Mouse (Mus musculus) layer of hippocampus, adult 9-10 months (tissue): ENCODE measurements at regions not wholly inside any gene's neighbourhood (a gene's known extent, or its start where the extent isn't known, plus 50 kb on each side); places are given as distances from the start of the nearest gene placed in this dataset.

Experiments used
- DNase-seq: peaks from one replicate; pipeline ENCODE4 v3.0.0; 2022; ENCODE audit warnings: low spot score

DNA sequence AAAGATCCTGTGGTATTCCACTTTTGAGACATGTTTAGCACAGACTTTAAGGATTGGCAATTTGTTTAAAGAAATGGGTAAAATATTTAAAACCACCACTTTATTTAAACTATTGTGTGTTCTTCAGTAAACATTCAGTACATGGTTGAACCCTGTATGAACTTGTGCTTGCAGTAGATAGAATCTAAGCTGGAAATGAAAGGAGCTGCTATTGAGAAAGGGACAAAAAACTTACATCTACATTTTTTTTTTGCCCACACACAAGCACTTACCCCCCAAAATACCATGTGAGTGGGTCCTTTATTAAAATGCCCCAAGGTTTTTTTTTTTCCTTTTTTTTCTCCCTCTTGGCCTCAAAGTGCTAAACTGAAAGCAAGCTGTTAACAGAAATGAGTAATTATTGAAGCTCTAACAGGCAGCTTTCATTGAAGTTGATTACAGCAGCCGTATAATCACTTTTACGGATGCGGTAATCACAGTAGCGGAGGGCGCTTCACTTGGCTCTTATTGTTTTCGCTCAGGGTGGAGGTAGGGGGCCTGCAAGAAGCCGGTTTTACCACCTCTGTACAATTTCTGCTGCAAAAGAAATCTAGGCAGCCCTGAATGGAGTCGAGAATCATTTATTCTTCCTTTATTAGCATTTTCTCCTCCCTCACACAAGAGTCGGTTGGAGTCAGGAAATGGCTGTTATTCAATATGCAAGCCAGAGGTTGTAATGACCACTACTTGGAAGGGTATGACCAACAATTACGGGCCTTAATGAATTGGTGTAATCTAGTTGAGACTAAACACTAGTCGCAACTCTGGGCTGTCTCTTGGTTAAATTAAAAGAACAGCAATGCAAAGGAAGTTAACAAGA, 257.7 kb downstream of the Lmo4 start:
- no peak for DNase-seq

DNA sequence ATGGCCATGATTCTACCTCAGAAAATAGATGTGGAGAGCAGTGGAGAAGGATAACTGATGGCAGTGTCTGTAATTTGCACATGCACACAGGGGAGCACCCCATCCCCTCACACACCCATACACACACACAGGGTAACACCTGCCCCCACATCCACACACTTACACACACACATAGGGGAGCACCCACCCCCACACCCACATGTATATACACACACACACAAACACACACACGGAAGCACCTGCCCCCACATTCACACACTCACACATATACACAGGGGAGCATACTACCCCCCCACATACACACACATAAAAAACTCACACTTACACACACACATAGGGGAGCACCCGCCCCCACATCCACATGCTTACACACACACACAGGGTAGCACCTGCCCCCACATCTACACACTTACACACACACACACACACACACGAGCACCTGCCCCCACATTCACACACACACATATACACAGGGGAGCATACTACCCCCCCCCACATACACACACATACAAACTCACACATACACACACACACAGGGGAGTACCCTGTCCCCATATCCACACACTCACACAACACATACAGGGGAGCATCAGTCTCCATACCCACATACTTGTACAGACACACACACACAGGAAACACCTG, 265.8 kb downstream of the Lmo4 start:
- DNase-seq: no peak

DNA sequence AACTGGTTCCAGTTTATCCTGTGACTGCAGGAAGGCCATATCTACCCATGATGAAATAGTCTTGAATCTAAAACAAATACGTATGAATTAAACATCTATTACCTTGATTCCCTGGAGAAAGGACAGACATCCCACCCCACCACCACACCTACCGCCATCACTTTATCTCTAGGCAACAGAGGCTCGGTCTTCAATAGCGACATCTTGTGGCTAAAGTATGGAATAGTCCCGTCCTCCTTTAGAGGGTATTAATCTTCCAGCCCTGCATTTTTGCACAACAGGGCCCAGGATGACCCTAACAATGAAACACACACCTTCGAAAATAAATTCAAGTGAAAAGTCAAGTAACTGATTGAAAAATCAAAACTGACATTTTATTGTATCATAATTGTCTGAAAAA, 279.7 kb downstream of the Lmo4 start:
- no peak for DNase-seq

DNA sequence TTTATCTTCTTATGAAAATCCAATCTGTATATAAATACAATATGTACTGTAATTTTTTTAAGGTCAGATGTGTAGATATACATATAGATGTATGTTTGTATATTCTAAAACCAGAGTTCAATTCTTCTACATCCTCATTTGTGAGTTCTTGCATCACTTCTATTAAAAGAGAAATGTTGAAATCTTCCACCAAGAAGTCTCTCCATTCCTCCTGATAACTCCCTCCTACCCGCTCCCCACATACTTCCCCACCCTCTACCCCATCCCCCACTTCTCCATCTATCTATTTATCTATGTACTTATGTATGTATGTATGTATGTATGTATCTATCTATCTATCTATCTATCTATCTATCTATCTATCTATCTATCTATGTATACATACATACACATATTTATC, 285.3 kb downstream of the Lmo4 start:
- DNase-seq: no peak

DNA sequence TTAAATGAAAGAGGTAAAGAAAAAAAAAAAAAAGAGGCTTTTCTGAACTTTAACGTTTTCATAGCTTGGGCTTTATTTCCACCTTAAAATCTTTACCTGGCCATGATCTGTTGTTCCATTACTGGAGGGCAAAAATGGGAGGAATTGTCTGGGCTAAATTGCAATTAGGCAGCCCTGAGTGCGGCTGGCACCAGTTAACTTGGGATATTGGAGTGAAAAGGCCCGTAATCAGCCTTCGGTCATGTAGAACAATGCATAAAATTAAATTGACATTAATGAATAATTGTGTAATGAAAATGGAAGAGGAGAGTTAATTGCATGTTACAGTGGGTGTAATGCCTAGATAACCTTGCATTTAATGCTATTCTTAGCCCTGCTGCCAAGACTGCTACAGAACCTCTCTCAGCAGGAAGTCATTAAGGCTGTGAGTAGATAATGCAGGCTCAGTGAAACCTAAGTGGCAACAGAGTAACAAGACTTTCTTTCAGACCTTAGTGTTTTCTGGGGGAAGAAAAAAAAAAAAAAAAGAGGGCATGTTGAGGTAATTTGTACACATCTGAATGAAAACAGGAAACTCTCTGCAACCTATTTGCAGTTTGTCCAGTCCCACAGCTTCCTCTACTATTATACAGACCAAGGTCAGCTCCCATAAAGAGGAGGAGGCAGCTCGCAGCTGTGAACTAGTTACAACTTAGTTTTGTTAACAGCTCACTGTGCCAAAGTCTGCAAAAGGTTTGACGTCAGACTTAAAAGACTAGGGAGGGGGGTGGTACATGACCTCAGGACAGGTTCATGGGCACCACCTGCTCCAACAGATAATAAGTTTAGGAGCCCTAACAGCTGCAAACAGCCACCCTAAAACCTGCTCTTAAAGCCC, 290.4 kb downstream of the Lmo4 start:
- no peak for DNase-seq

DNA sequence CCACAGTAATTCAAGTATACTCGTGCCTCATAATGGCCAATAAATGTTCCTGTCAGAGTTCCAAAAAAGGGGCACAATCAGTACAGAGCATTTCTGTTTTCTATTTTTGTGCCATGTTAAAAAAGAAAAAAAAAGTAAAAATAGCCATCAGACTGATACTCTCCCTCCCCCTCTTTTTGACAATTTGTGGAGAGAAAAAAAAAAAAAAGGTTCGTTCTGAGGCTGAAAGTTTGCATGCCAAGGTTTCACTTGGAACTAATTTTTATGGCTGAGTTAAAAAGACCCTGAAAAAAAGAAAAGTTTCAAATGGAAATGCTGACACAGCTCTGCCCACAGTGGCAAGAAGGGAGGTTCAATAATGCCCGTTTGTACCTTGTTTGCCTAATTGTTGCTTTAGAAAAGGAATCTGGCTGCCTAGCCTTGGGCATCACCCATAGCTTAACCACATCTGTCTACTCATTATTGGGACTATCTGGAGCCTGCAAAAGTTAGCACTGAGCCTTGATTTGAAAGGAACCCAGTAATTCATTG, 291.9 kb downstream of the Lmo4 start:
- DNase-seq: no peak

DNA sequence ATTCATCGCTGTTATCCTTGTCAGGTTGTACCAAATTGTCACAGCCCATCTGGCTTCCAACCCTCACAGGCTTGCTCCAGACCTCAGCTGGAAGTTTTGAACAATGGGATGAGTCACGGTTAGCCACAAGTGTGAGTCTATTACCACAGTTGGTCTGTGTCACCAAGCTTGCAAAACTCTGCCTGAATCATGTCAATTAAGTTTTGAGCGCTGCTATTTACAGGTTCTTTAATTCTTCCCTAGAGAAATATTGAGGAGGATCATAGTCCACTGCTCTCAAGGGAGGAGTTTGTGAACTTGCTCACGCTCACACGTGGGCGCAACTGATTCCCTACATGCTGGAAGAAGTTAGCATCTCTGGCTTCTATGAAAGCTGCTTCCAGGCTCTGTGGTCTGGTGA, 292.6 kb downstream of the Lmo4 start:
- peak; percentile 26 for DNase-seq

DNA sequence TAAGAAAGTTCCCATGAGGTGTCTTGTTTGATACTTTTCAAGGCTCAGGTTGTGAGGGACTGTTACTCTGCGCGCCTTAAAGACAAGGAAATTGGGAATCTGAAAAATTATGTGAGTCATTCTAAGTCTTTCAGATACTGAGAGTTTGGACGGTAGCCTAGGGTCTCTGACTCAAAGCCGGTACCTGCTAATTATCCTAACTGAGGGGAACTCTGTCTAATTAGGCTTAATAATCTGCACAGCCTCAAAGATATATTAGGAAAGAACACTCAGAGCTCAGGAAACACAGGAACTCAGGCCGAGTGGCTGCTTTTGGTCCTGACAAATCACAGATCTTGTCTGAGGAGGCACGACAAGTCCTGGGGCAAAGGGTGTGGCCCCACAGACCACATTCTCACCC, 295.7 kb downstream of the Lmo4 start:
- no peak for DNase-seq

DNA sequence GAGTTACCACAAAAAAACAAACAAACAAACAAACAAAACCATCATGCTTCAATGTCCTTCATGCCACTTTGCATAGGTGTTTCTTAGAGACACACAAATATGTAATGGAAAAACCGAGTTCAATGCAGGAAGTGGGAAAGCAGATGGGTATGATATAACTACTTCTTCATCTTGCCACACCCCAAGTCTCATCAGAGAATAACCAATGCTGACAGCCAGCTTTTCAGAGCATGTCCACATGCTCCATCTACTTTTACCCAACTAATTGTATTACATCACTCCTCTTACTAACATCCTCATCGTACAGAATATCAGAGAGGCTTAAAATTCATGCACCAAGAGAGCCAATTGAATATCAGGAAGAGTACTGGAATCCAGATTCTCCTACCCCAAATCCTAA, 301.6 kb downstream of the Lmo4 start:
- no peak for DNase-seq

DNA sequence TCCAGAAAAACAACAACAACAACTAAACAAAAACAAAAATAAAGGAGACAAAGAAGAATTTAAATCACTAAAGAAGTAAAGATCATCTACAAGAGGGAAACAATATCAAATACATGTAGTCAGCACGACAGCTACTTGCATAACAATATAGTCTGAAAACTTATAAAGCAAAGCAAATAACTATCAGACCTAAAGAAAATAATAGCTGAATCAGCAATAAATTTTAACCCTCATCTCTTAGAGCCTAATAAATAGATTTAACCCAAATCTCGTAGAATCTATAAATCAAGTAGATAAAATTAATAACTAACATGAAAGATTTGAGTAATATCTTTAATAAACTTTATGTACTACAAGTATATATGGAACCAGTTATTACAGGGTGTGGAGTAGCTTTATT, 324.2 kb downstream of the Lmo4 start:
- DNase-seq: no peak

DNA sequence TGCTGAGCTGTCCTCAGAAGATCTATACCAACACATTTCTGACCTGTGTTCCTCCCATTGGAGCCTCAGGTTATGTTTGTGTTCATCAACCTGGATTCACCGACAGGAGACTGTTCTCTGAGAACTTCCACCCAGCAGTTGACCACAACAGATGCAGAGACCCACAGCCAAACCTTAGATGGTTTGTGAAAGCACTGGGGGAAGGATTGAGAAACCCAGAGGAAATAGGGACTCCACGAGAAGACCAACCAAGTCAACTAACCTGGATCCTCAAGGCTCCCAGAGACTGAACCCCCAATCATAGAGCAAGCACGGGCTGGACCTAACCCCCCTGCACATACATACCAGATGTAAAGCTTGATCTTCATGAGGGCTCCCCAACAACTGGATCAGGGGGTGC, 331.1 kb downstream of the Lmo4 start:
- DNase-seq: no peak

DNA sequence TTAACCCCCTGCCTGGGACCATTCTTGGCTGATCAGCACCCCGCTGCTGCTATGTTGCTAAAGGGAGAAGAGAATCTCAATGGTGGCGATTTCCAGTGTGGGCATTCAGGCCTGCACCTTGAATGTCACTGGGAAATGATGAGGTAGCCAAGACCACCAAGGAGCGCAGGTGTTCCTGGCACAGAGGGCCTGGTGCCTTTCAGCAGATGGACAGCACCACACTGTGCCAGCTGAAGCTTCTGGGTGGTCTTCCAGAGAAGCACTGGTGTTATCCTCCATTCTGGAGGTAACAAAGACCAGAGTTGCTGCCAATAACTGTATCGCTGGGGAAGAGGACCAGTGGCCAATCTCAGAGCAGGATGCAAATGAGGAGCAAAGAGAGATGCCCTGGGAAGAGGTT, 338.5 kb downstream of the Lmo4 start:
- DNase-seq: no peak

DNA sequence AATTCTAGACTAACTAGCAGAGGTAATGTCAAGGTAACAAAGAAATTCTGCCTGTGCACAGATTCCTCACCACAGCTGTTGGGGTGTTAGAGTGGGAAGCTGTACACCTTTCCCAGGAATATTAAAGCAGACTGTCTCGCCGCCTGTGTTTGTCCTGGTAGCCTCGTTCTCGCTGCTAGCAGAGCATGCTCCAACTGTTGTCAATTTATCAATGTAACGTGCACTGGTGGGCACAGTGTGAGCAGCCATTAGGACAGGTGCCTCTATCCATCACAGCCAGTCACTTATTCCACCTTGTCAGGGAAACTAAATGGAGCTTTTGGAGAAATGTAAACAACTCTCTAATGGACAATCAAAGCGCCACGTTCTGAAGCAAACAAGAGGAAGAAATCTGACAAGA, 339.4 kb downstream of the Lmo4 start:
- DNase-seq: no peak

DNA sequence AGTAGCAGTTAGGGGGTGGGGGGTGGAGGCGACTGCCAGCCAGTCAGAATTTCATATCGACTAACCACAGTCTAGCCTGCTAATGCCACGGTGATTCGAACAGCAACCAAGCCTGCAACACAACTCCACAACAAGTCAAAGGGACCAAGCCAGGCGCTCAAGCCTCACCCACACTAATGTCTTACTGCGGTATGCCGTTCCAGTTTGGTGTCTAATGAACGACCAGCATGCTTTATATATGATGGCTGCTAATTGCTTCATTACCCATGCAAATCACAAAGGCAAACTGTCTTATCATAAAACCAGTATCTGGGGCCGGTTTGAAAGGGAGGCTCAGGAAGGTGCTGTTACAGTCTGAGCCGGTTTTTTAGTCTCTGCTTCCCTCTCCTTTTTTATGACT, 340.5 kb downstream of the Lmo4 start:
- no peak for DNase-seq

DNA sequence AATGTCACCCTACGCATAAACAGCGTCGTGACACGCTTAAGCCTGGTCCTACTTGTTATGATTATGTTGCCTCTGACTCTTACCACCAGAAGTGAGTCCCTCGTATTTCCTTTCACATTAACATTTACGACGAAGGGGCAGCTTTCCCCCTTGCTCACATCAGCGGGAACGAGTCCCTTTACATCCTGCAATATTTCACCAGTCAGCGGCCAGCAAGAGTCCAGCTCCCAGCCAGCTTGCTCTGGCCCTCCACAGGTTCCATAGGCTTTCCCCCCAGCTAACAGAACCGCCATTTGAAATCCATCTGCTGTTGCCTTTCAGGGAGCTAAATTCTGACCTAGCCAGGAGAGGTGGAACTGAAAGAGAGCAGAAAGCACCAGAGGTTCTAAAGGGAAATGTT, 342.5 kb downstream of the Lmo4 start:
- no peak for DNase-seq

DNA sequence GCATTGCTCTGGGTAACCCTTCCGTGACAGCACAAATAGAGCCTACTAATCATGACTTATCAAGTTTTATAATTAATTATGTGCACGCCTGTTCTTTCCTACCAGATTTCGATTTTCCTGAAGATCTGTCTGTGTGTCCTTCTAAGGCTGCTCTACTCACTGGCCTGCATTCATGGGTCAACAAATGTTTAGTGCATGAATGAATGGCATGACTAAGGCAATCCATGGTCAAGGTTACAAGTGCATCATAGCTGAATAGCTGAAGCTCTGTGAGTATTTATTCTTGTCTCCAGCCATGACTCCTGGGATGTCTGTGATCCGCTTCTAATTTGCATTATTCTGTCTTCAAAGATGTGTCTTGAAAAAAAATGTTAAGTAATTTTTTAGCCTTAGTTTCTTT, 343.2 kb downstream of the Lmo4 start:
- no peak for DNase-seq

DNA sequence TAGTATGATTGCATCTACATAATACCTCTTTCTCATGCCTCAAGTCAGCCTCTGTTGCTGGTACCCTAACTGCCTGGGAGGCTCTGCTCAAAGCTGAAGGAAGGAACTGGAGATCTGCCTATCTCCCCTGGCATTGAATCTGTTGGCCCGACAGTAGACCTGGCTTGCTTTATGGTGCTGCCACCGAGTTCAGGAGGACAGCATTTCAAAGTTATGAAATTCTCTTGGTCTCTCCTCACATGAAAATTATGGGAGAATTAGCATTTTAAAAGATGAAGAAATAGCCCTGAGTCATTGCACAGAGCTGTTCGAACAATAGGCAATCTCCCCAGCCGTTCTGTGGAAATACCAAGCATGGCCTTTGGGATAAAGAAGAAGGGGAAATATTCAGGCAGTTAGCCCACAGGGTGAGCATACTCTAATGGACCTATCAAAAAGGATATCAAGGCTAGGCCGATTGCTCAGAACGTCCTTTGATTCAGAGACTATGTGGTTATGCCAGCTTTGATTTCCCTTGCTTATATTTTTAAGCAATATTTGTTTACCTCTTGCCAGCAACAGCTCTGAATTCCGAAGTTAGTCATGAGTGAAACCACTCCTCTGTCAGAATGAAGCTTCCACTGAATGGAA, 369.3 kb downstream of the Lmo4 start:
- no peak for DNase-seq

DNA sequence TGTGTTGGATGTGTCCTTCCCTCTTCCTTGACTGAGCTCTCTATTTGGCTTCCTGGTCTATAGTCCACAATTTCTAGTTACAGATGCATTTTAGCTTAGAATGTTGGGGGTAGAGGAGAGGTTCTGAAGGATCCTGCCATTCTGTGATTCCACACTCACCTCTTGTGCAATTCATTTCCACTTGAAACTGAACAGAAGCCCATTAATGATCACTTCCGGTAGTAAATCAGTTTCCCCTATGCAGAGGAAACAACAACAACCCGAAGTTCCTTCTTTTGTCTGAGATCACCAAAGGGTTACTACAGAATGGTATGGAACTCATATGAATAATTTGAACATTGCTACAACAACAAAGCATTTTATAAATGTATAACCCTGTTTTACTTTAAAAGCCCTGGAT, 370.3 kb downstream of the Lmo4 start:
- no peak for DNase-seq

DNA sequence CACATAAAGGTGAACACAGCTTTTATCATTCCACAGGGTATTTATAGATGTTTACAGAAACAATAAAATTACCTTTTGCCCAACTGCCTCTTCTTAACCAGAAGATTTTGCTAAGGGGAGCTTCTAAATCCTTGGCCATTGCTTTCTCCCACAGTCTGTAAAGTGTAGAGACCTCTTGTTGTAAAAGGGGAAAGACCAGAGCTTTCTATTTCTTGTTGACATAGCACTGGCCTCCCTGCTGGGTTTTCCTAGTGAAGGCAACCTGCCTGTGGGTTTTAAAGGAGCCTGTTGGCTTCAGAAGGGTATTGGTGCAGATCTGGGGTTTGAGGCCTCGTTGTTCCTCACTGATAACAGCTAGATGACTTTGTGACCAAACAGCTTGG, 381.6 kb downstream of the Lmo4 start:
- DNase-seq: no peak

DNA sequence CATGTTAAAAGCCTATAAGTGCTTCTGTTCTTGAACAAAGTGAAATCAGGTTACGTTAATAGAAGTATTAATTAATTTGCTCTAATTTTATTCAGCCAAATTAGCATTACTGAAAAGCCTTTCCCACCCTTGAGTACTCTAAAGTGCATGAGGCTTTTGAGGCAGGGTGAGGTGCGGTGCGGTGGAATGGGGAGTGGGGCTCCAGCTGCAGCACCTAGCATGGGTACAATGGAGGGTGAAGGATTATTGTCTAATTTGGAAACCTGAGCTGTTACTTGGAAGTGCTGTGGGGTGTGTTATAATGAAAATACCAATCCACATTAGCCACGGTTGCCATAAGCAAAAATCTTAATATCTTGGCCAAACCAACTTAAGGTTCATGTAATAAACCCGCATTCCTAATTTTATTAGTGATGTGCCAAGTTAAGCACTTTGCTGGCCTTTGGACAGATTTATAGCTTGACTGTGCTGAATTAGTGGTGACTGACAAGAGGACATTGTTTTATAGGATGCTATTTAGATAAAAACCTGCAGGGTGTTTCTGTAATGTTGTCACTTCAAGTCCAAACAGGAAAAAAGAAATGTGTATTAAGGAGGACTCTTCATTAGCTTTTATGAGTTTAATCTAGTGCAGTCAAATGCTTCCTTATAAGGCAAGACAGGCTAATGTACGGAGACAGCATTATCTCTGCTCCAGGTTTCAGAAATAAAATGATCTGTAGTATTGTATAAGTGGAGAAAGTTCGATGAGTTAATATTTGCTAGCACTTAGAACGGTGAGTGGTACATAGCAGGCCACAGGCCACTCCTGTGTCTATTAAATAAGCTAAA, 382.2 kb downstream of the Lmo4 start:
- DNase-seq: no peak

DNA sequence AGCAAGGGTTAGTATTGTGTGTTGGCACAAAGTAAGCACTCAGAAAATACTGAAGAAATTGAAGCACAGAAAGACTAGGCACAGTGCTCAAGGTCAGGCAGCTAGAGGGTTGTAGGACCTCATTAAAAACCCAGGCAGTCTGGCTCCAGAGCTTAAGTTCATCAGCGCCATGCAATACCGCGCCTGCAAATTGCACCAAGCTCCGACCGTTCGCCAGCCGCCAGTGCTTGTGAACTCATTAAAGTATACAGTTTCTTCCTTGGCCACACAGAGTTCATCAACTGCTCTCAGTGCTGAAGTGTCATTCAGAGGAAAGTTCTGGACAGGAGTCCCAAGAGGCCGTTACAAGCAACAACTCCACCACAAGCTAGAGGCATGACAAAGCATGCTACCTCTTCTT, 397.5 kb downstream of the Lmo4 start:
- no peak for DNase-seq
